Mouse (Mus musculus) G1E (cell line): ENCODE results near the gene Dnah8. TPM values are rescaled to one million over a fixed set of nuclear protein-coding genes. Genes with fewer than 3 reads are reported as not detected.

ENCODE experiments used
- ATAC-seq: 2 replicates; pipeline ENCODE4 v1.8.0; 2016; ENCODE audit warnings: mild to moderate bottlenecking; ENCODE audit not compliant: insufficient number of reproducible peaks, poor library complexity, low FRiP score, severe bottlenecking; ENCODE audit errors: extremely low read depth
- DNase-seq: peaks from one replicate; pipeline ENCODE4 v3.0.0; 2012; ENCODE audit warnings: low spot score
- H3K27me3 ChIP-seq: 2 replicates; pipeline ENCODE4 v1.6.1; 2012; ENCODE audit warnings: mild to moderate bottlenecking, low read length, inconsistent platforms; ENCODE audit not compliant: insufficient read depth
- H3K36me3 ChIP-seq: replicated peaks from 2 replicates; pipeline ENCODE3; 2012; ENCODE audit warnings: mild to moderate bottlenecking, inconsistent platforms
- H3K4me1 ChIP-seq: 2 replicates; pipeline ENCODE4 v1.6.1; 2012; ENCODE audit warnings: low read depth, low read length, inconsistent platforms, mixed read lengths; ENCODE audit not compliant: insufficient read depth
- H3K4me3 ChIP-seq: 2 replicates; pipeline ENCODE4 v1.5.1; 2012; ENCODE audit warnings: low read depth, mild to moderate bottlenecking, inconsistent platforms, low read length, moderate library complexity, mixed read lengths
- H3K9me3 ChIP-seq: replicated peaks from 2 replicates; pipeline ENCODE4 v1.6.1; 2012; ENCODE audit warnings: inconsistent platforms
- CTCF ChIP-seq: IDR thresholded peaks from 2 replicates; pipeline ENCODE4 v1.5.1; 2012; ENCODE audit warnings: low read depth, low read length, inconsistent platforms, mixed read lengths
- GATA1 ChIP-seq: IDR thresholded peaks from 2 replicates; pipeline ENCODE4 v1.6.1; 2012; ENCODE audit warnings: borderline replicate concordance, low read length, inconsistent platforms, mixed read lengths
- GATA2 ChIP-seq: IDR thresholded peaks from 2 replicates; pipeline ENCODE4 v1.6.1; 2012; ENCODE audit warnings: low read depth, low read length, inconsistent platforms, borderline replicate concordance
- POLR2AphosphoS5 ChIP-seq: IDR thresholded peaks from 2 replicates; pipeline ENCODE4 v1.6.1; 2012; ENCODE audit warnings: low read depth, low read length, inconsistent platforms; ENCODE audit not compliant: insufficient replicate concordance
- TAL1 ChIP-seq: conservative IDR thresholded peaks from 2 replicates; pipeline ENCODE4 v1.6.1; 2012; ENCODE audit warnings: low read depth, low read length, inconsistent platforms, mixed read lengths
- polyA plus RNA-seq: library from polyadenylated mRNA; stranded (reverse); fragments of >175 nt; gene quantifications from 2 replicates; pipeline ENCODE4 v1.2.3, GENCODE M21; 2012
- total RNA-seq, 2 experiments: library from RNA; stranded (forward) in 1 of 2; stranded (reverse) in 1 of 2; fragments of 200-1000 nt in 1 of 2; fragments of >200 nt in 1 of 2; fragmentation: Nextera tagmentation in 1 of 2; gene quantifications; 2 replicates each; pipeline ENCODE4 v1.2.3; 2014 to 2017

Dnah8 gene
- total and polyA plus RNA-seq, 3 experiments = 3.5 to 49.3 (median 42.5) TPM

- Histone ChIP-seq H3K36me3 (peaks cover 35% of the 10 kb centered on the region), H3K9me3 (peaks cover 39% of the 10 kb centered on the region), H3K27me3 (no peaks in the 10 kb centered on the region), H3K4me3 (no peak overlapping the region), H3K4me1 (no peaks in the 10 kb centered on the region)
- TF ChIP-seq CTCF (no peak), GATA1 (no peak)
- ATAC-seq (no peak), DNase-seq (no peak)
These were observed 140.1 kb downstream of the Dnah8 start for GRCm38 (mm10) chr17:30764276-30764675.

GRCm38 (mm10) chr17:30774416-30774815 lies 150.3 kb downstream of the Dnah8 start:
- Histone ChIP-seq H3K9me3 (peaks cover 30% of the 10 kb centered on the region), H3K4me1 (no peaks in the 10 kb centered on the region), H3K4me3 (no peak overlapping the region), H3K27me3 (no peaks in the 10 kb centered on the region), H3K36me3 (peaks cover 39% of the 10 kb centered on the region)
- DNase-seq (no peak), ATAC-seq (no peak)
- TF ChIP-seq TAL1 = no peak
- no peak for TF ChIP-seq CTCF
- TF ChIP-seq GATA1 = no peak
- TF ChIP-seq GATA2 = no peak
- no peak for TF ChIP-seq POLR2AphosphoS5

GRCm38 (mm10) chr17:30775096-30775495 lies 150.9 kb downstream of the Dnah8 start:
- no peak for TF ChIP-seq TAL1
- TF ChIP-seq POLR2AphosphoS5 = no peak
- no peak for TF ChIP-seq GATA1
- TF ChIP-seq GATA2 = no peak
- no peak for TF ChIP-seq CTCF
- H3K36me3 ChIP-seq = peaks cover 44% of the 10 kb centered on the region
- no peaks in the 10 kb centered on the region for H3K27me3 ChIP-seq
- no peak for ATAC-seq
- no peak overlapping the region for H3K4me3 ChIP-seq
- no peak for DNase-seq
- H3K4me1 ChIP-seq = no peaks in the 10 kb centered on the region
- peaks cover 36% of the 10 kb centered on the region for H3K9me3 ChIP-seq

GRCm38 (mm10) chr17:30781046-30781445 lies 156.9 kb downstream of the Dnah8 start:
- DNase-seq (no peak), ATAC-seq (no peak)
- Histone ChIP-seq H3K4me3 (no peak overlapping the region), H3K36me3 (peaks cover 49% of the 10 kb centered on the region), H3K27me3 (no peaks in the 10 kb centered on the region), H3K9me3 (peaks cover 44% of the 10 kb centered on the region), H3K4me1 (no peaks in the 10 kb centered on the region)
- TF ChIP-seq GATA1 = no peak
- no peak for TF ChIP-seq TAL1
- TF ChIP-seq POLR2AphosphoS5 = no peak
- no peak for TF ChIP-seq CTCF
- no peak for TF ChIP-seq GATA2

GRCm38 (mm10) chr17:30782286-30782685 lies 158.1 kb downstream of the Dnah8 start:
- Histone ChIP-seq H3K27me3 (no peaks in the 10 kb centered on the region), H3K4me3 (no peak overlapping the region), H3K9me3 (peaks cover 46% of the 10 kb centered on the region), H3K4me1 (no peaks in the 10 kb centered on the region), H3K36me3 (peaks cover 48% of the 10 kb centered on the region)
- DNase-seq = no peak
- 0 out of 2 replicates have a peak, but pooled peaks have one; percentile 8 for TF ChIP-seq TAL1
- no peak for TF ChIP-seq CTCF
- no peak for ATAC-seq

- DNase-seq (no peak), ATAC-seq (no peak)
- Histone ChIP-seq H3K4me3 (no peak overlapping the region), H3K27me3 (no peaks in the 10 kb centered on the region), H3K9me3 (peaks cover 37% of the 10 kb centered on the region), H3K36me3 (peaks cover 51% of the 10 kb centered on the region), H3K4me1 (no peaks in the 10 kb centered on the region)
- TF ChIP-seq GATA1 (no peak), POLR2AphosphoS5 (peak; percentile 40; the same call in 1 of the 2 replicates), CTCF (no peak)
These were observed 164.2 kb downstream of the Dnah8 start for GRCm38 (mm10) chr17:30788361-30788760.

GRCm38 (mm10) chr17:30790816-30791215 lies 166.7 kb downstream of the Dnah8 start:
- no peak for TF ChIP-seq GATA2
- TF ChIP-seq TAL1 = no peak
- TF ChIP-seq CTCF = no peak
- no peak for TF ChIP-seq GATA1
- no peak; the same call in 1 of the 2 replicates for TF ChIP-seq POLR2AphosphoS5
- peaks cover 32% of the 10 kb centered on the region for H3K9me3 ChIP-seq
- no peaks in the 10 kb centered on the region for H3K4me1 ChIP-seq
- H3K36me3 ChIP-seq = peaks cover 43% of the 10 kb centered on the region
- no peak for ATAC-seq
- no peak for DNase-seq
- H3K27me3 ChIP-seq = no peaks in the 10 kb centered on the region
- H3K4me3 ChIP-seq = no peak overlapping the region
